Mouse (Mus musculus): ENCODE results near the gene Fev. TPM values are rescaled to one million over a fixed set of nuclear protein-coding genes. Genes with fewer than 3 reads are reported as not detected.

Gene Fev
- 0.24 TPM in 1 of 2 replicates, not detected in the other for polyA plus RNA-seq (2015; fragmentation: Nextera tagmentation; extraction: Ambion mirVana)

DNA sequence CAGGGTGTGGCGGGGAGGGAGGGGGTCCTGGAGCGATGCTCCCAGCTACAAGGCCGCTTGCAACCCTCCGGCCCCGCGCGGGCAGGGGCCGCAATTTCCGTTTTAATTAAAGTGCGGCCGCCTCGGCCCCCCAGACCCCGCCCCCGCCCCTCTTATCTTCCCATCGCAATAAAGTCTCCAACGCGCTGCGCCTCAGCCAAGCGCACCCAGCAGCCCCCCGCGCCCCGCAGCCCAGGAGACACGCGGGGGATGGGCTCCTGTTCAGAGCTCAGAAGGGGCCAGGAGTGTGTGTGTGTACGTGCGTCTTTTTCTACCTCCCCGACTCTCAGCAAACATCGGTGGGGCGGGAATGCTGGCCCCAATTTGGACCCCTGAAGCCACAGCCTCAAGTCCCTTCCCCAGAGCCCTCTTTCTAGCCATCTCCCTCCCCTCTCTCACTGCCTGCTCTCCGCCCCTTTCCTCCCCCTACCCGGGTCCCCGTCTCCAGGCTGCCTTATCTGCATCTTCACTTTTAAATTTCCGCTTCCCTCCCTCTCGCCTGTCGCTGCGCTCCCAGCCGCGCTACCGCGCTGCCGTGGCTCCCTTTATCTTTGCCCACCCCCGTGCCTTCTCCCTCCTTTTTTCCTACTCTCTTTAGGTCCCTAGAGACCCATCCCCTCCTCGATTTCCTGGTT lies at the start of gene Fev:
Gene Fev, minus strand, starts transcription at position 51 of the 674 bp plus-strand sequence.
- Histone ChIP-seq H3K27me3 (ENCODE audit: insufficient read depth, low read length) (peaks cover 91% of the 10 kb centered on the region), H3K9me3 (ENCODE audit: low read length) (no peaks in the 10 kb centered on the region), H3K4me3 (ENCODE audit: low read length) (peak within 1 kb of the TSS; percentile 38), H3K27ac (ENCODE audit: low read length) (no peak within 1 kb of the TSS), H3K4me1 (ENCODE audit: insufficient read depth, low read length) (peaks cover 26% of the 10 kb centered on the region), H3K36me3 (ENCODE audit: insufficient read depth, low read length) (no peaks in the 10 kb centered on the region), H3K9ac (replicated peaks; ENCODE audit: low read length) (no peak within 1 kb of the TSS), H3K4me2 (replicated peaks; ENCODE audit: low read depth, low read length) (peak within 1 kb of the TSS; percentile 57)
- no peak; the same call in 1 of the 2 replicates for ATAC-seq (ENCODE audit: low FRiP score, low TSS enrichment)
- WGBS = 0% methylated on average over 43 of the region's 43 CpGs

DNA sequence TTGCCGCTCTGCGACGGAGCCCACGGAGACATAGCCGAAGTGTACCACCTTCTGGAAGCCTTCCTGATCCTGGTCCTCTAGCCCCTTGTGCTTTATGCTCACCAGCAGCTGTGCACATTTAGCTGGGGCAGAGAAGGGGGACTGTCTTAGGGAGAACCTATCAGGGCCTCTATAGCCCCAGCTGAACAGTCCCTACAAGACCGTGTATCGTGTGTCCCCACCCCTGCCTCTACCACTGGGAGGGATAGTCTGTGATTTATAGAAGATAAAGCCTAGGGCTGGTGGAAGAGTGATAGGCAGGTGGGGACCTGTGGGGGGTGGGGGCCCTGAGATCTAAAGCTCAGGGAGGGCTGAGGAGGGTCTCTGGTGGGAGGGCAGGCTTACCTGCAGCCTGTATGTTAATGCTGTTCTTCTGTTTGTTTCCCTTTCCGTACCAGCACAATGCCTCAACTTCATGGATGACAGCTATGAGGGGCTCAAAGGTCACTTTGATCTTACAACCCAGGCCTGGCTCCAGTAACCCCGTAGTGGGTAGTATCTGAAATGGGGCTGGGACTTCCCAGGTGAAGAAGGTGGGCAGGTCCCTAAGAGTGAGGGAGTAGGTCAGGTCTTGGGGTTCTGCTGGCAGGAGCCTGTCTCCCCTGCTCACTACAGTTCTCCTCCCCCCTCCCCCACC lies 42.5 kb upstream of the Fev start:
- Histone ChIP-seq H3K9ac (replicated peaks; ENCODE audit: low read length) (no peak overlapping the region), H3K4me3 (ENCODE audit: low read length) (no peak overlapping the region), H3K27me3 (ENCODE audit: insufficient read depth, low read length) (peaks cover 14% of the 10 kb centered on the region), H3K36me3 (ENCODE audit: insufficient read depth, low read length) (no peaks in the 10 kb centered on the region), H3K27ac (ENCODE audit: low read length) (no peak overlapping the region), H3K9me3 (ENCODE audit: low read length) (no peaks in the 10 kb centered on the region), H3K4me2 (replicated peaks; ENCODE audit: low read depth, low read length) (no peak overlapping the region), H3K4me1 (ENCODE audit: insufficient read depth, low read length) (no peaks in the 10 kb centered on the region)
- no peak for ATAC-seq (ENCODE audit: low FRiP score, low TSS enrichment)
- WGBS = 78% methylated on average over 9 of the region's 9 CpGs

DNA sequence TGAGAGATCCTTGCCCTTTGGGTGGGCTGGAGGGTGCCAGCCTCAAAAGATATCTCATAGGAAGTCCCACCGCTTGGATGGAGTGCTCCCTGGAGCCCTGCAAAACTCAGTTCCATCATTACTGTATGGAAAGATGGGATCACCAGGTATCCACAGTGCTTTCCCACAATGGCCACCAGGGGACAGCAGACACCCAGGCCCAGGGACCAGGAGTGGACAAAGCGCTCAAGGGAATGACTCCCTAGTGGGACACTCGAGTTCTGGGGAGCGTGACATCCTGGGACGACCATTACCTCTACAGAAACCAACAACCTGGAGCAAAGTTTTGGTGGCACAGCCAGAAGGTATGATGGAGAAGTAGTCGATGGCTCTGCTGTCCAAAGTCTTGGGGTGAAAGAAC lies 41.5 kb upstream of the Fev start:
- Histone ChIP-seq H3K4me3 (ENCODE audit: low read length) (no peak overlapping the region), H3K4me1 (ENCODE audit: insufficient read depth, low read length) (no peaks in the 10 kb centered on the region), H3K4me2 (replicated peaks; ENCODE audit: low read depth, low read length) (no peak overlapping the region), H3K9me3 (ENCODE audit: low read length) (no peaks in the 10 kb centered on the region), H3K36me3 (ENCODE audit: insufficient read depth, low read length) (no peaks in the 10 kb centered on the region), H3K27ac (ENCODE audit: low read length) (no peak overlapping the region), H3K27me3 (ENCODE audit: insufficient read depth, low read length) (peaks cover 14% of the 10 kb centered on the region), H3K9ac (replicated peaks; ENCODE audit: low read length) (no peak overlapping the region)
- 0 out of 2 replicates have a peak, but pooled peaks have one; percentile 31 for ATAC-seq (ENCODE audit: low FRiP score, low TSS enrichment)
- WGBS = 25% methylated on average over 6 of the region's 6 CpGs

DNA sequence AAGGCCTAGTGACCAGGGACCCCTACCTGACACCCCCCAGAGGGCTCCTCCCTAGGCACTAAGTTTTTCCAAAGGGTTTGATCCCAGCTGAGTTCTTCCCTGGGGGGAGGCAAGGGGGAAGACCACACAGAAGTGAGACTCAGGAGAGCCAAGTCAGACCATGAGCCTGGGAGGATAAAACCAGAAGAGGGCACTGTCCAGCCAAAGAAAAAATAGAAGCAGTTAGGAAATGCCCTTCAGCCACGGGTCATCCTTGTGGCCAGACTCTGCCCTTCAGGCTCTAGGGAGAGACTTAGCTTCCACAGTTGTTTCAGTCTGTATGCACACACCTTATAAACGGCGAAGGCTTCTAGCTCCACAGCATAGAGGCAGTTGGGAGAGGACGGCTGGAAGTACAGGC lies 39.2 kb upstream of the Fev start:
- Histone ChIP-seq H3K4me3 (ENCODE audit: low read length) (no peak overlapping the region), H3K27me3 (ENCODE audit: insufficient read depth, low read length) (peaks cover 7% of the 10 kb centered on the region), H3K9me3 (ENCODE audit: low read length) (no peaks in the 10 kb centered on the region), H3K36me3 (ENCODE audit: insufficient read depth, low read length) (no peaks in the 10 kb centered on the region), H3K4me2 (replicated peaks; ENCODE audit: low read depth, low read length) (no peak overlapping the region), H3K9ac (replicated peaks; ENCODE audit: low read length) (no peak overlapping the region), H3K4me1 (ENCODE audit: insufficient read depth, low read length) (no peaks in the 10 kb centered on the region), H3K27ac (ENCODE audit: low read length) (no peak overlapping the region)
- 60% methylated on average over 4 of the region's 4 CpGs for WGBS
- no peak for ATAC-seq (ENCODE audit: low FRiP score, low TSS enrichment)

DNA sequence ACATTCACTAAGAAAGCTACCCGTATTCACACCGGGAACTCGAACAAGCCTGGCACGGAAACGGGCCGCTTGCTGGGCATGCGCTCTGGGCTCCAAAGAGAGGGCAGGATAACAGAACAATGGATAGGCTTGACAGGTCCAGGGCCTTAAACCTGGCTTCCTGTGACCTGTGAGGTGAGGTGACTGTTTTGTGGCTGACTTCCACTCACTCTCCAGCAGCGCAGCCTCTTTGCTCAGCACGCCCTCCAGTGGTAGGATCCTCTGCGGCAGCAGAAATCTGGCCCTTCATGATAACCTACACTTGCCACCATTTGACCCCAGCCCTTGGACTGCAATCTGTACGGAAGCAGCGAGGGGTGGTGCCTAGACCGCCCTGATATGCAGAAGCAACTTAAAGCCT lies 30.5 kb upstream of the Fev start:
- ATAC-seq (ENCODE audit: low FRiP score, low TSS enrichment) = 0 out of 2 replicates have a peak, but pooled peaks have one; percentile 12
- H3K9me3 ChIP-seq (ENCODE audit: low read length) = no peaks in the 10 kb centered on the region
- no peak overlapping the region for H3K9ac ChIP-seq (replicated peaks; ENCODE audit: low read length)
- WGBS = 26% methylated on average over 13 of the region's 13 CpGs
- H3K4me2 ChIP-seq (replicated peaks; ENCODE audit: low read depth, low read length) = peak overlapping the region; percentile 14
- H3K4me1 ChIP-seq (ENCODE audit: insufficient read depth, low read length) = no peaks in the 10 kb centered on the region
- H3K27me3 ChIP-seq (ENCODE audit: insufficient read depth, low read length) = 0 out of 2 replicates have a peak, but pooled peaks cover 5% of the 10 kb centered on the region
- no peaks in the 10 kb centered on the region for H3K36me3 ChIP-seq (ENCODE audit: insufficient read depth, low read length)
- no peak overlapping the region for H3K27ac ChIP-seq (ENCODE audit: low read length)
- no peak overlapping the region for H3K4me3 ChIP-seq (ENCODE audit: low read length)

DNA sequence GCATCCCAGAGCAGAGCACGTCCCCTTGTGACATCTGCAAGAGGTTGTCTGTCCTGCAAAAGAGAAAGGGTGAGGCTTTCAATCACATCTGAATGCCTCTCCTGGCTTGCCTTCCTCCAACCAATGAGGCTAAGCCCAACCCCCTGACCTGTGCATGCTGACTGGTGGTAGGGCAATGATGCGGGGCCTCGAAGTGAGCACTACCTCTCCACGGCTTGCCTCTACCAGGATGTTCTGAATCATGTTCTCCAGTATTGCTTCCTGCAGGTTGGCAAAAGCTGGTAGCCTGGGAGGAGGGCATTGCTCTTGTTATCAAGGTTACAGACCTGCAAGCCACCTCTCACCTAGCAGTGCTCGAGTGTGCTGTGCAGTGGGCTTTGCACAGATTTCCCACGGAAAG lies 17.0 kb upstream of the Fev start:
- Histone ChIP-seq H3K4me3 (ENCODE audit: low read length) (no peak overlapping the region), H3K4me2 (replicated peaks; ENCODE audit: low read depth, low read length) (no peak overlapping the region), H3K27me3 (ENCODE audit: insufficient read depth, low read length) (peaks cover 66% of the 10 kb centered on the region), H3K9me3 (ENCODE audit: low read length) (no peaks in the 10 kb centered on the region), H3K9ac (replicated peaks; ENCODE audit: low read length) (no peak overlapping the region), H3K27ac (ENCODE audit: low read length) (no peak overlapping the region), H3K36me3 (ENCODE audit: insufficient read depth, low read length) (no peaks in the 10 kb centered on the region), H3K4me1 (ENCODE audit: insufficient read depth, low read length) (peaks cover 6% of the 10 kb centered on the region; the same call in 1 of the 2 replicates)
- ATAC-seq (ENCODE audit: low FRiP score, low TSS enrichment) = no peak
- 19% methylated on average over 6 of the region's 6 CpGs for WGBS

DNA sequence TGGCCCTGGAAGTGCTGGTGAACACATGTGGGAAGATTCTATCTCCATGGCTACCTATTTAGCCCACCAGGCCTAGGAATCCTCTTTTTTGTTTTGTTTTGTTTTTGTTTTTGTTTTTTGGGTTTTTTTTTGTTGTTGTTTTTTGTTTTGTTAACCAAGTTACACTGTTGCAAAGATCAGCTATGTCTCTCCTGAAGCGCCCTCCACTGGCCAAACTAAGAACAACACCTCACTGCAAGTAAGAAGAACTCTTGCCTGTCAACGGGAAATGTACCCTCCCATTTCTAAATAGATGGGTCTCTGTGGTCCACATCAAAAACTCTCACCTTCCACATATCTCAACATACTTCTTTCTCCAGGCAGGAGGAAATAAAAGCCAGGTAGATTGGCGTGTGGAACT lies 16.5 kb upstream of the Fev start:
- Histone ChIP-seq H3K9ac (replicated peaks; ENCODE audit: low read length) (no peak overlapping the region), H3K4me2 (replicated peaks; ENCODE audit: low read depth, low read length) (no peak overlapping the region), H3K4me3 (ENCODE audit: low read length) (no peak overlapping the region), H3K27me3 (ENCODE audit: insufficient read depth, low read length) (peaks cover 71% of the 10 kb centered on the region), H3K36me3 (ENCODE audit: insufficient read depth, low read length) (no peaks in the 10 kb centered on the region), H3K4me1 (ENCODE audit: insufficient read depth, low read length) (peaks cover 6% of the 10 kb centered on the region; the same call in 1 of the 2 replicates), H3K27ac (ENCODE audit: low read length) (no peak overlapping the region), H3K9me3 (ENCODE audit: low read length) (no peaks in the 10 kb centered on the region)
- ATAC-seq (ENCODE audit: low FRiP score, low TSS enrichment) = no peak
- WGBS = 6% methylated on average over 3 of the region's 3 CpGs

DNA sequence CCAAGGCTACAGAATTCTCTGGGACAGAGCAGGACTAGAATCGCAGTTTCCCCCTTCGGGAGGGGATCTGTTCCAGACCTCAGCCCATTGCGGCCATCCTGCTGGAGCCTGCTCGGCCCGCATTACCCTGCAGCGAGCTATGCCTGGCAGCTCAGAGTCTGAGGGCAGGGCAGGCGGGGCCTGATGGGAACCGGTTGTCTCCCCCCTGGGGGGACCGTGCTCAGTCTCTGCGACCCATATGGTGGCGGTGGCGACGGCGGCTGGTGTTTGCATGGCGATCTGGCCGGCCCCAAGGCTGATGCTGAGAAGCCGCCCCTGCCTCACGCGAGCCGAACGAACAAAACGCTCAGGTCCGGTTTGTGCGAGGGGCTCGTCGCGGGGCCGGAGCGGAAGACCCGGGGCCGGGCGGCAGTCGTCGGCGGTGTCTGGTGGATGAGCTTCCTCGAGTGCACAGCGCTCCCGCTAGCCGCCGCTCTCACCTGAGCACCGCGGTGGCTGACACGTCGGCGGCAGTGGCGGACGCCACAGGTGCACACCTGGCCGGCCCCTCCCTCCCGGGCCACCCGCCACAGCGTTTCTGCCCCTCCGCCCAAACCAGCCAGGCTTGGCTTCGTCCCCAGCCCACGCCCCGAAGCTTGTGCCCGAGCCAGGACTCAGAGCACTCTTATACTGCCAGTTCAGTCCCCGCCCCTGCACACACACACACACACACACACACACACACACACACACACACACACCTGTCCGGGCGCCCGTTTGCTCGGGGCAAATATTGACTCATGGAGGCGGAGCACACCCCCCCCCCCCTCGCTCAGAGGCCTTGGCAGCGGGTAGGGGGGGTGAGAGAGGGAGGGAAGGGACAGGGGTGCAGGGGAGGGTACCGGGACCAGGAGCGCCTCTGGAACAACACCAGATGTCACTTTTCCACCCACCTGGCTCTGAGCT lies 15.4 kb upstream of the Fev start:
- WGBS = under 1% methylated on average over 61 of the region's 66 CpGs
- H3K4me2 ChIP-seq (replicated peaks; ENCODE audit: low read depth, low read length) = peak overlapping the region; percentile 55
- 0 out of 2 replicates have a peak overlapping the region, but pooled peaks have one; percentile 29 for H3K9ac ChIP-seq (replicated peaks; ENCODE audit: low read length)
- peak overlapping the region; percentile 42 for H3K4me3 ChIP-seq (ENCODE audit: low read length)
- no peak overlapping the region for H3K27ac ChIP-seq (ENCODE audit: low read length)
- H3K9me3 ChIP-seq (ENCODE audit: low read length) = no peaks in the 10 kb centered on the region
- peak; percentile 68 for ATAC-seq (ENCODE audit: low FRiP score, low TSS enrichment)
- H3K27me3 ChIP-seq (ENCODE audit: insufficient read depth, low read length) = peaks cover 82% of the 10 kb centered on the region
- no peaks in the 10 kb centered on the region for H3K36me3 ChIP-seq (ENCODE audit: insufficient read depth, low read length)
- peaks cover 6% of the 10 kb centered on the region; the same call in 1 of the 2 replicates for H3K4me1 ChIP-seq (ENCODE audit: insufficient read depth, low read length)

DNA sequence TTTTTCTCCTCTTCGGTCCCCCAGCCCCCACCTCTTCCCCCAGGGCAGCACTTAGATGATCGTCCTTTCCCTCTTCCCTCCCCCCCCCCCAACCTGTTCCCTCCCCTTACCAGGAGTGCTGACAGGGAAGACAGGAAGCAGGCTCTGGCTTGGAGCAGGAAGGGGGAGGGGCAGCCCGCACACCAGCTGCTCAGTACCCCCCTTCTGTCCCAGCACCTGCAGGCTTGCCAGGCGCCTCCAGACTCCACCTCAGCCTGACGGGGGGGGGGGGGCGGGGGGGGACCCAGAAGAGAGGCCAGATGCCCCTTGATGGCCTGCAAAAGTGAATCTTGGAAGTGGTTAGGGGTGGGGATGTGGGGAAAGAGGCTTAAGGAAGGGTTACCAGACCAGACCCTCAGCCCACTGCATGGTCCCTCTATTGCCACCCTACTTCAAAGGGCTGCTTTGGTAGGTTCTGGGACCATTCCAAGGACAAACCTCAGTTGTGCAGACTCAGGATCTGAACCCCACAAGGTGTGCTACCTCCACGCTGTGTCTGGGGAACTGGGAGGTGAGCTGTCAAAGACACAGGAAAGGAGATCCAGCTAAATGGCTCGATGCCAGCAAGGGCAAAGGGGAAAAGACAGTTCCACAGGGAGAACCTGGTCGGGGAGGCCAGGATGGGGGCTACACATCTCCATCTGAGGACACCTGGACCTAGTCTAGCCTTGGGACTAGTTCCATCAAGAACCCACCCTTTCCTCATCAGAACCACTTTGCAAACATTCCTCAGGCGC lies 13.6 kb upstream of the Fev start:
- peaks cover 95% of the 10 kb centered on the region for H3K27me3 ChIP-seq (ENCODE audit: insufficient read depth, low read length)
- H3K9ac ChIP-seq (replicated peaks; ENCODE audit: low read length) = no peak overlapping the region
- ATAC-seq (ENCODE audit: low FRiP score, low TSS enrichment) = no peak
- no peak overlapping the region for H3K4me3 ChIP-seq (ENCODE audit: low read length)
- no peak overlapping the region for H3K4me2 ChIP-seq (replicated peaks; ENCODE audit: low read depth, low read length)
- no peaks in the 10 kb centered on the region for H3K9me3 ChIP-seq (ENCODE audit: low read length)
- peaks cover 6% of the 10 kb centered on the region; the same call in 1 of the 2 replicates for H3K4me1 ChIP-seq (ENCODE audit: insufficient read depth, low read length)
- no peaks in the 10 kb centered on the region for H3K36me3 ChIP-seq (ENCODE audit: insufficient read depth, low read length)
- H3K27ac ChIP-seq (ENCODE audit: low read length) = no peak overlapping the region
- 7% methylated on average over 8 of the region's 10 CpGs for WGBS

All from kidney, embryonic 16.5 days (tissue).